Mouse (Mus musculus): ENCODE data around the gene Gm21913. TPM values are rescaled to one million over a fixed set of nuclear protein-coding genes. Genes with fewer than 3 reads are reported as not detected.
"Not testable (repeated sequence)": the region's sequence is repeated elsewhere in the genome, so short reads cannot be mapped to it uniquely, and the experiment has no call there.

The Gm21913 gene
- total RNA-seq (2021) = not detected

DNA sequence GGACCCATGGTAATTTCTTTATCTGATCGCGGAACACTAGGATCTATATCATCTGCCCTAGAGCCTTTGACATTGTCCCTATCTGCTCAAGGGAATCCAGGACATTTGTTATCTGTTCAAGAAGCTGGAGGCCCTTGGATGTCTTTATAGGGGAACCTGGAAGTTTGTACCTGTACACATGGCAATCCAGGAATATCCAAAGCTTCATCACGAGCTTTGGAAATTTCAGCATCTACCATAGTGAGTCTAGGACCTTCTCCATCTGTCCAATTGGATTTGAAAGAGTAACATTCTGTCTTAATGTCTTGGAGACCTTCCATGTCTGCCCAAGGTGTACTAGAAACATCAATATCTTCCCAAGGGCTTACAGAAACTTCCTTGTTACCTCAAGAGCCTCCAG is at the start of gene Gm21913:
TSS of gene Gm21913 (plus strand) at position 301 of the 400 bp plus-strand sequence.
- DNase-seq; intact Hi-C loops (cut with DNase I): not testable (repeated sequence)

Other genes with a start within 250 kb of the Gm21913 start
- not detected for gene Gm29110, start 153.4 kb upstream of the Gm21913 start, total RNA-seq (2021)